Mouse (Mus musculus): ENCODE data around the gene Pi4k2a. TPM values are rescaled to one million over a fixed set of nuclear protein-coding genes. Genes with fewer than 3 reads are reported as not detected.

Pi4k2a gene
- polyA plus RNA-seq, 1 experiment from 2014 or later, result 24.9 TPM

DNA sequence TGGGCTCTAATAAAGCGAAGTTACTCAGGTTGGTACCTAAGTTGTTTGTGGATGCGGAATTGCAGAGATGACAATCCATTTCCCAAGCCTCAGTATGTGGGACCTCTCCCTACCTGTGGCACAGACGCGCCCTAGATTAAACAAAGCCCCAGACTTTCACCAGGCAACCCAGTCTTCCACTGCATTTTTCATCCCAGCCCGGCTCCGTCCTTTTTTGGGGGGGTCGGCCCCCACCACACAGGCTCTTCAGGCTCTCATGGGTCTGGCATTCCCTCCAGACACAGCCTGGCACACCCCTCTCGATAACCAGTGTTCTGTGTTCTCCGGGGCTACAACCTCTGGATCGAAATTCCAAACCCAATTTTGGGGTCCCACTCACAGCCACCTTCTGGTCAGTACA is 4.6 kb upstream of the Pi4k2a start:
- H3K36me3 ChIP-seq, result no peaks in the 10 kb centered on the region
- H3K27me3 ChIP-seq, result no peaks in the 10 kb centered on the region
- peak overlapping the region; percentile 60; the same call in 1 of the 2 replicates for H3K27ac ChIP-seq
- H3K9ac ChIP-seq, result peak overlapping the region; percentile 83
- no peak for ATAC-seq (ENCODE audit: insufficient number of reproducible peaks, insufficient read depth, low FRiP score, low TSS enrichment, low read depth)
- peak overlapping the region; percentile 75 for H3K4me3 ChIP-seq
- WGBS, result 9% methylated on average over 10 of the region's 10 CpGs
- peaks cover 20% of the 10 kb centered on the region for H3K4me1 ChIP-seq
- H3K4me2 ChIP-seq, result peak overlapping the region; percentile 89
- no peaks in the 10 kb centered on the region for H3K9me3 ChIP-seq

DNA sequence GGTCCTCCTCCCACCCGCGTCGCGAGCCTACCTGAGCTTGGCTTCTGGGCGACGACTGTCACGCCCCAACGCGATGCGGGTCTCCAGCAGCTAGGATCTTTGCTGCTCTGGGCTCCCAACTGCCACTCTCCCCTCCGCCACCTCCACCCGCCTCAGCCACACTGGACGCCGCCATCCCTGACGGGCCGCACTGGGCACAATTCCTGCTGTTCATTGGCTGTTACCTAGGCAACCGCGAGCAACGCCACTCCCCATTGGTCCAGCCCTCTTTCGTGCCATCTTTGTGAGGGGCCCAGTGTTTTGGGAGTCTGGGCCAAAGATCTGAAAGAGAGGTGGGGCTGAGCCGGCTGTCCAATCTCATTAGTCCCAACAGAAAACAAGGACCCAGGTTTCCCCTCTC is 4.1 kb upstream of the Pi4k2a start, which contains the start of gene Morn4:
Morn4 (minus strand) TSS at position 192 of the 400 bp plus-strand sequence.
- Histone ChIP-seq H3K4me1 (peaks cover 23% of the 10 kb centered on the region), H3K27me3 (no peaks in the 10 kb centered on the region), H3K9ac (peak within 1 kb of the TSS; percentile 83), H3K4me3 (peak within 1 kb of the TSS; percentile 75), H3K4me2 (peak within 1 kb of the TSS; percentile 89), H3K36me3 (no peaks in the 10 kb centered on the region), H3K27ac (peak within 1 kb of the TSS; percentile 60; the same call in 1 of the 2 replicates), H3K9me3 (no peaks in the 10 kb centered on the region)
- peak; percentile 75 for ATAC-seq (ENCODE audit: insufficient number of reproducible peaks, insufficient read depth, low FRiP score, low TSS enrichment, low read depth)
- WGBS, result under 1% methylated on average over 21 of the region's 21 CpGs

DNA sequence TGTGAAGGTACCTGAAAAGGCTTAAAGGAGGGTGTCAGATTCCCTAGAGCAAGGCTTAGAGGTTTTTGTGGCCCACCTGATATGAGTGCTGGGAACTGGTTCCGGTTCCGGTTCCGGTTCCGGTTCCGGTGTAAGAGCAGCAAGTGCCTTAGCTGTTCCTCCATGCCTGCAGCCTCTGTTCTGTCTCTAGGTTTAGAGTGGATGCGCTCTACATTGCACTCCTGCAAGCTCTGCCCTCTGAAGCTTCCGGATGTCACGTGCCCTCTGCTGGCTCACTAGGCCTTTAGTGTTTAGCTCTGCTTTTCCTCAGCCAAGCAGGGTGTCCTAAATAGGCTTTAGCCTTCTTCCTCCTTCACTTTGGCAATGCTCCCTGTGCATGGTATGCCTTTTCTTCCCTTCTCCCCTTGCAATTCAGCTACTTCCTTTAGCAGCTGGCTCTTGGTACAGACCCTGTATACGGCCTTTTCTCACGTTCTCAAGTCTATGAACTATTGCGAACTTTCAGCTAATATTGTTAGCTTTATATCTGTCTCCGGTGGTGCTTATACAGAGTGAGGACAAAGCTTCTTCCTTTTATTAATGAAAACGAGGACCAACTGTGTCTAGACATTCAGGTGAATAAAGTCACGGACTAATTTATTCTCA is 1.0 kb upstream of the Pi4k2a start:
- Histone ChIP-seq H3K4me2 (peak overlapping the region; percentile 80), H3K27me3 (no peaks in the 10 kb centered on the region), H3K9ac (peak overlapping the region; percentile 58; the same call in 1 of the 2 replicates), H3K36me3 (0 out of 2 replicates have a peak, but pooled peaks cover 5% of the 10 kb centered on the region), H3K4me3 (peak overlapping the region; percentile 93), H3K27ac (peak overlapping the region; percentile 79), H3K4me1 (peaks cover 33% of the 10 kb centered on the region), H3K9me3 (no peaks in the 10 kb centered on the region)
- WGBS, result 19% methylated on average over 14 of the region's 14 CpGs
- ATAC-seq (ENCODE audit: insufficient number of reproducible peaks, insufficient read depth, low FRiP score, low TSS enrichment, low read depth), result no peak

DNA sequence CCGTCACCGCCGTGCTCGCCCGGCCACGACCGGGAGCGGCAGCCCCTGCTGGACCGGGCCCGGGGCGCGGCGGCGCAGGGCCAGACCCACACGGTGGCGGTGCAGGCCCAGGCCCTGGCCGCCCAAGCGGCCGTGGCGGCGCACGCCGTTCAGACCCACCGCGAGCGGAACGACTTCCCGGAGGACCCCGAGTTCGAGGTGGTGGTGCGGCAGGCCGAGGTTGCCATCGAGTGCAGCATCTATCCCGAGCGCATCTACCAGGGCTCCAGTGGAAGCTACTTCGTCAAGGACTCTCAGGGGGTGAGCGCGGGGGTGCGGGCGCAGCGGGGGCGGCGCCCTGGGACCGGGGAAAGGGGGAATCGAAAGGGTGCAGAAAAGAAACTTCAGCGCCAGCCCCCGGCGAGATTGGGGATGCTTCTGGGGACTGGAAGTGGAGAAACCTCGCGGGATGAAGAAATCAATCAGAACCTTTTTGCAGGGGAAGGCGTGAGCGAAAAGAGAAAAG is 419 bp downstream of the Pi4k2a start:
- Histone ChIP-seq H3K27me3 (no peaks in the 10 kb centered on the region), H3K27ac (peak overlapping the region; percentile 89), H3K4me1 (peaks cover 32% of the 10 kb centered on the region), H3K9me3 (no peaks in the 10 kb centered on the region), H3K4me3 (peak overlapping the region; percentile 93), H3K4me2 (peak overlapping the region; percentile 80), H3K36me3 (peaks cover 14% of the 10 kb centered on the region; the same call in 1 of the 2 replicates), H3K9ac (peak overlapping the region; percentile 91)
- peak; percentile 57 for ATAC-seq (ENCODE audit: insufficient number of reproducible peaks, insufficient read depth, low FRiP score, low TSS enrichment, low read depth)
- under 1% methylated on average over 52 of the region's 52 CpGs for WGBS

DNA sequence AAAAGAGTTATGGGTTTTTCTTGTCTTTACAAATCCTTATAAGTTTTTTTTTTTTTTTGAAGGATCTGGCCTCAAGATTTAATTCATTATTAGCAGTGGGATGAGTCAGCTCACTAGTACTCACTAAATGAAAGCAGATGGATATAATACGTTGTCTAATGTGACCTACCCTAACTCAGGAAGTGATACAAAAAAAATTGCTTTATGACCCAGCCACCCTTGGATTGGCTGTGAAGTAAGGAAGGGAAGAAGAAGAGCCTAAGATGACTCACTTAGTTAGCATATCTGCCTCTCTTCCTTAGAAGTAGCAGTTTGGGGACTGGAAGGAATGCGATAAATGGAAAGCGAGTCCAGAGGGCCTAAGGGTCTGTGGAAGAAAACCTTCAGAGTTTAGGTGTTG is 9.1 kb downstream of the Pi4k2a start:
- Histone ChIP-seq H3K27ac (no peak overlapping the region), H3K9me3 (no peaks in the 10 kb centered on the region), H3K4me3 (no peak overlapping the region), H3K4me2 (no peak overlapping the region), H3K36me3 (peaks cover 45% of the 10 kb centered on the region), H3K4me1 (0 out of 2 replicates have a peak, but pooled peaks cover 2% of the 10 kb centered on the region), H3K9ac (no peak overlapping the region), H3K27me3 (no peaks in the 10 kb centered on the region)
- ATAC-seq (ENCODE audit: insufficient number of reproducible peaks, insufficient read depth, low FRiP score, low TSS enrichment, low read depth), result no peak
- 73% methylated on average over 3 of the region's 3 CpGs for WGBS

DNA sequence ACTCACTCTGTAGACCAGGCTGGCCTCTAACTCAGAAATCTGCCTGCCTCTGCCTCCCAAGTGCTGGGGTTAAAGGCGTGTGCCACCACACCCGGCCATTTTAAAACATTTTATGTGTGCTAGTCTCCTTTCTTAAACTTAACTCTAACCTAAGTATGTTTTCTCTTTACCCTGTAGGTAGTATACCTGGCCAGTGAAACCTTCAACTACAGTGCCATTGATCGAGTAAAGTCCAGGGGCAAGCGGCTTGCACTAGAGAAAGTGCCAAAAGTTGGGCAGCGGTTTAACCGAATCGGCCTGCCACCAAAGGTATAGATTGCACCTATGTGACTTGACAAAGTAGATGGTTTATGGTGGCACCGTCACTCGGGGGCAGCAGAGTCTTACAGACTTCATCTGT is 14.4 kb downstream of the Pi4k2a start:
- H3K27me3 ChIP-seq, result no peaks in the 10 kb centered on the region
- no peaks in the 10 kb centered on the region for H3K4me1 ChIP-seq
- H3K36me3 ChIP-seq, result peaks cover 61% of the 10 kb centered on the region
- no peak overlapping the region for H3K4me3 ChIP-seq
- no peak overlapping the region for H3K4me2 ChIP-seq
- H3K9ac ChIP-seq, result no peak overlapping the region
- no peaks in the 10 kb centered on the region for H3K9me3 ChIP-seq
- WGBS, result 91% methylated on average over 9 of the region's 9 CpGs
- H3K27ac ChIP-seq, result no peak overlapping the region
- ATAC-seq (ENCODE audit: insufficient number of reproducible peaks, insufficient read depth, low FRiP score, low TSS enrichment, low read depth), result no peak

DNA sequence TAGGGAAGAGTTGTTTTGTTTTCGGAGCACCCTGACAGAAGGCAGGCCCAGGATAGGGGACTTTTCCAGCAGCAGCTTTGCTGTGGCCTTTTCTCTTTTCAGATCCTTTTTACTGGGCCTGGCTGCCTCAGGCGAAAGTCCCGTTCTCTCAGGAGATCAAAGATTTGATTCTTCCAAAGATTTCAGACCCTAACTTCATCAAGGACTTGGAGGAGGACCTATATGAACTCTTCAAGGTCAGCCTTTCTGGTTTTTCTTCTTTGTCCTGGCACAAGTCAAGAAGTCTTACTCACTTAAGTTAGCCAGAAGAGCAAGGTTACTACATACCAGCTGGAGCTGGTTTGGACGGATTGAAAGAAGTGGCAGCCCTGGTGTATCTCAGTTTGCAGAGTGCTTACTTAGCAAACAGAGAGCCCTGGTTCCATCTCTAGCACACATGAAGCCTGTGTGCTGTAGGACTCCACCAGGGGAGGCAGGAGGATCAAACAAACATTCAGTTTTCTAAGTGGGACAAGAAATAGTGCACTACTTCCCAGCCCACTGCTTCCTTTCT is 25.6 kb downstream of the Pi4k2a start:
- Histone ChIP-seq H3K4me2 (no peak overlapping the region), H3K27me3 (no peaks in the 10 kb centered on the region), H3K36me3 (peaks cover 75% of the 10 kb centered on the region), H3K9ac (no peak overlapping the region), H3K4me3 (no peak overlapping the region), H3K4me1 (no peaks in the 10 kb centered on the region), H3K27ac (no peak overlapping the region), H3K9me3 (no peaks in the 10 kb centered on the region)
- WGBS, result 83% methylated on average over 4 of the region's 4 CpGs
- ATAC-seq (ENCODE audit: insufficient number of reproducible peaks, insufficient read depth, low FRiP score, low TSS enrichment, low read depth), result no peak

DNA sequence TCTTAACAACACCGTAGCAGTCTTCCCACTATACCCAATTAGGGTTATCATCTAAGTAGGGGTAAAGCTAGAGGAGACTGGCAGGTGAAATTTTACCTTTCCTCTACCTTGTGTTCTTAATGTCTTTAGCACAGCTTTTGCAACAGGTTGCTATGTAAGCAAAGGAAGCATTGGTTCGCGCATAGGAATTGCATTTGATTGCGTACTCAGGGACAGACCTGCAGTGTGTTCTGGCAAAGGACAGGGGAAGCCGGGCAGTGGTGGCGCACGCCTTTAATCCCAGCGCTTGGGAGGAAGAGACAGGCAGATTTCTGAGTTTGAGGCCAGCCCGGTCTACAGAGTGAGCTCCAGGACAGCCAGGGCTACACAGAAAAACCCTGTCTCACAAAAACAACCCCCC is 27.9 kb downstream of the Pi4k2a start:
- H3K4me3 ChIP-seq, result no peak overlapping the region
- no peak overlapping the region for H3K27ac ChIP-seq
- no peak for ATAC-seq (ENCODE audit: insufficient number of reproducible peaks, insufficient read depth, low FRiP score, low TSS enrichment, low read depth)
- no peaks in the 10 kb centered on the region for H3K4me1 ChIP-seq
- H3K27me3 ChIP-seq, result no peaks in the 10 kb centered on the region
- H3K36me3 ChIP-seq, result peaks cover 92% of the 10 kb centered on the region
- no peaks in the 10 kb centered on the region for H3K9me3 ChIP-seq
- 96% methylated on average over 9 of the region's 9 CpGs for WGBS
- H3K9ac ChIP-seq, result no peak overlapping the region
- no peak overlapping the region for H3K4me2 ChIP-seq

DNA sequence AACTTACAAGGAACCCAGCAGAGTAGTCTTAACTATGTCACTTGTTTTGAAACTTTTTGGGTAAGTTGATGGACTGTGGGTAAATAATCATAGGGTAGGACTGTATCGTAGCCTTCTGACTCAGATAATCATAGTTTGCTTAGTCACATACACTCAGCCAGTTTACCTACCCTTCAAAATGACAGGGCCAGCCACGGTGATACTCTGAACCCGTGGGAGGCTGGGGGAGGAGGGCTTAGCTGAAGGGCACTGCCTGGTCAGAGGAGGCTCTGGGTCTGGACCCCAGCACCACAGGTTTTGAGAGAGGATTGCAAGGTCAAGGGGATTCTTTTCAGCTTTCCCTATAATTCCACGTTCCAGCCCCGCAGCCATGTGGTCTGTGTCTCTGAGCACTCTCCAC is 28.3 kb downstream of the Pi4k2a start:
- H3K36me3 ChIP-seq, result peaks cover 92% of the 10 kb centered on the region
- no peak overlapping the region for H3K27ac ChIP-seq
- 90% methylated on average over 5 of the region's 5 CpGs for WGBS
- H3K27me3 ChIP-seq, result no peaks in the 10 kb centered on the region
- no peak for ATAC-seq (ENCODE audit: insufficient number of reproducible peaks, insufficient read depth, low FRiP score, low TSS enrichment, low read depth)
- no peaks in the 10 kb centered on the region for H3K9me3 ChIP-seq
- no peak overlapping the region for H3K9ac ChIP-seq
- H3K4me2 ChIP-seq, result no peak overlapping the region
- no peak overlapping the region for H3K4me3 ChIP-seq
- no peaks in the 10 kb centered on the region for H3K4me1 ChIP-seq

DNA sequence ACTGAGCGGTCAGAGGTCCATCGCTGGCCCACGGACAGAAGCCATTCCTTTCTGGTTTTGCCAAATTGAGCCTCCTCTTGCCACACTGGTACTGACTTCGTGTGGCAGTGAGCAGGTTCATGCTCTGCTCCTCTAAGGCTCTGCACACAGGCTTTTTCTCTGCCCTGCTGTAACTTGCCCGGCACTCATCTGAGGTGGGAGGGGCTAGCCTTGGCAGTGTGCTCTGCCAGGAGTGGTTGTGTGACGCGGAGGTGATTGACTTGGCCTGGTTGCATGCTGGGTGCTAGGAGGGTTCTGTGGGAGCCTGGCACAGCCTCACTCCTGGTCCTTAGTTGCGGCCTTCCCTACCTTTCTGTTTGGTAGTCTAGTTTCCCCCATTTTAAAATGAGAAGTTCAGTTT is 30.2 kb downstream of the Pi4k2a start:
- Histone ChIP-seq H3K36me3 (peaks cover 91% of the 10 kb centered on the region), H3K9me3 (no peaks in the 10 kb centered on the region), H3K27me3 (no peaks in the 10 kb centered on the region), H3K4me3 (no peak overlapping the region), H3K9ac (no peak overlapping the region), H3K4me2 (no peak overlapping the region), H3K4me1 (no peaks in the 10 kb centered on the region), H3K27ac (no peak overlapping the region)
- no peak for ATAC-seq (ENCODE audit: insufficient number of reproducible peaks, insufficient read depth, low FRiP score, low TSS enrichment, low read depth)
- WGBS, result 84% methylated on average over 8 of the region's 8 CpGs

DNA sequence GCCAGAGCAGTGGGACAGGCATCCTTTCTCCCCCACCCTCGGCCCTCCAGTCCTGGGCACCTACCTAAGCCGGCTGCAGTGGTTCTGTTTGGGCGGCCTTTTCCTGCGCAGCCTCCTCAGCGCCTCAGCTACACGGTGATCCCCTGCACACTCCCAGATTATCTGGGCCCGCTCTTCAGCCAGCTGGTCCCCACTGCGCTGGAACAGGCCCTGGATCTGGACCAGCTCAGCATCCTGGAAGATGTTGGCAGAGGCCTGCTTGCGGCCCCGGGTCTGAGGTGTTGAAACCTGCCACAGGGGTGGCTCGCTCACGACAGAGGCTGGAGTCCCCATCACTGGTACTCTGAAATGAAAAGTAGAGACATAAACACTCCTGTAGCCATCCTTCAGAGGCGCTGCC is 34.4 kb downstream of the Pi4k2a start:
- Histone ChIP-seq H3K36me3 (peaks cover 53% of the 10 kb centered on the region), H3K4me1 (peaks cover 28% of the 10 kb centered on the region), H3K4me3 (no peak overlapping the region), H3K27ac (no peak overlapping the region), H3K4me2 (no peak overlapping the region), H3K27me3 (no peaks in the 10 kb centered on the region), H3K9me3 (no peaks in the 10 kb centered on the region), H3K9ac (no peak overlapping the region)
- ATAC-seq (ENCODE audit: insufficient number of reproducible peaks, insufficient read depth, low FRiP score, low TSS enrichment, low read depth), result no peak
- 88% methylated on average over 13 of the region's 13 CpGs for WGBS
